Mouse (Mus musculus) hindlimb bud, embryonic 11.5 days (tissue): Measurements from ENCODE around the gene Znrf4.

Experiments used
- DNase-seq: peaks from one replicate; pipeline ENCODE4 v3.0.0-alpha.2; 2012; ENCODE audit warnings: low read depth, low spot score; ENCODE audit errors: extremely low spot score

Gene Znrf4

GRCm38 (mm10) chr17:56490438-56491152, 21.6 kb downstream of the Znrf4 start:
- DNase-seq: no peak

GRCm38 (mm10) chr17:56488028-56488427, 24.2 kb downstream of the Znrf4 start:
- no peak for DNase-seq

GRCm38 (mm10) chr17:56487441-56487888, 24.8 kb downstream of the Znrf4 start:
- no peak for DNase-seq

- no peak for DNase-seq
Measured at GRCm38 (mm10) chr17:56485926-56486325, 26.3 kb downstream of the Znrf4 start.

- DNase-seq: no peak
Measured at GRCm38 (mm10) chr17:56485118-56485517, 27.1 kb downstream of the Znrf4 start.

- no peak for DNase-seq
Measured at GRCm38 (mm10) chr17:56482671-56483070, 29.6 kb downstream of the Znrf4 start.

GRCm38 (mm10) chr17:56479358-56479757, 32.9 kb downstream of the Znrf4 start:
- no peak for DNase-seq

GRCm38 (mm10) chr17:56478191-56478611, 34.0 kb downstream of the Znrf4 start:
- no peak for DNase-seq

GRCm38 (mm10) chr17:56477191-56477818, 34.9 kb downstream of the Znrf4 start:
- DNase-seq: no peak

GRCm38 (mm10) chr17:56476402-56476752, 35.9 kb downstream of the Znrf4 start, which contains the start of gene Ptprs:
TSS of gene Ptprs (minus strand) at chr17:56476483.
- DNase-seq: peak; percentile 87

- DNase-seq: no peak
Measured at GRCm38 (mm10) chr17:56475584-56476401, 36.4 kb downstream of the Znrf4 start.

- DNase-seq: no peak
Measured at GRCm38 (mm10) chr17:56474831-56475581, 37.2 kb downstream of the Znrf4 start.

GRCm38 (mm10) chr17:56474311-56474830, 37.9 kb downstream of the Znrf4 start:
- DNase-seq: no peak

GRCm38 (mm10) chr17:56473611-56473905, 38.7 kb downstream of the Znrf4 start:
- DNase-seq: no peak

- no peak for DNase-seq
Measured at GRCm38 (mm10) chr17:56472733-56473610, 39.3 kb downstream of the Znrf4 start.

- DNase-seq: no peak
Measured at GRCm38 (mm10) chr17:56472121-56472520, 40.1 kb downstream of the Znrf4 start.

- no peak for DNase-seq
Measured at GRCm38 (mm10) chr17:56471136-56471535, 41.1 kb downstream of the Znrf4 start.

- DNase-seq: no peak
Measured at GRCm38 (mm10) chr17:56470571-56470970, 41.7 kb downstream of the Znrf4 start.

GRCm38 (mm10) chr17:56470001-56470436, 42.2 kb downstream of the Znrf4 start:
- DNase-seq: no peak

- no peak for DNase-seq
Measured at GRCm38 (mm10) chr17:56469275-56469674, 43.0 kb downstream of the Znrf4 start.
